Mouse (Mus musculus) CH12F3 (cell line): ENCODE measurements around the gene Gm7075.
"Not testable (repeated sequence)": the region's sequence is repeated elsewhere in the genome, so short reads cannot be mapped to it uniquely, and the experiment has no call there.

Experiments
- in situ Hi-C: fragments of 300-500 bp; cut with MboI; formaldehyde crosslinking; loops from 2 replicates; pipeline ENCODE4 v1.14.3; 2020; ENCODE audit warnings: low sequenced_read_pairs

Gm7075 gene

DNA sequence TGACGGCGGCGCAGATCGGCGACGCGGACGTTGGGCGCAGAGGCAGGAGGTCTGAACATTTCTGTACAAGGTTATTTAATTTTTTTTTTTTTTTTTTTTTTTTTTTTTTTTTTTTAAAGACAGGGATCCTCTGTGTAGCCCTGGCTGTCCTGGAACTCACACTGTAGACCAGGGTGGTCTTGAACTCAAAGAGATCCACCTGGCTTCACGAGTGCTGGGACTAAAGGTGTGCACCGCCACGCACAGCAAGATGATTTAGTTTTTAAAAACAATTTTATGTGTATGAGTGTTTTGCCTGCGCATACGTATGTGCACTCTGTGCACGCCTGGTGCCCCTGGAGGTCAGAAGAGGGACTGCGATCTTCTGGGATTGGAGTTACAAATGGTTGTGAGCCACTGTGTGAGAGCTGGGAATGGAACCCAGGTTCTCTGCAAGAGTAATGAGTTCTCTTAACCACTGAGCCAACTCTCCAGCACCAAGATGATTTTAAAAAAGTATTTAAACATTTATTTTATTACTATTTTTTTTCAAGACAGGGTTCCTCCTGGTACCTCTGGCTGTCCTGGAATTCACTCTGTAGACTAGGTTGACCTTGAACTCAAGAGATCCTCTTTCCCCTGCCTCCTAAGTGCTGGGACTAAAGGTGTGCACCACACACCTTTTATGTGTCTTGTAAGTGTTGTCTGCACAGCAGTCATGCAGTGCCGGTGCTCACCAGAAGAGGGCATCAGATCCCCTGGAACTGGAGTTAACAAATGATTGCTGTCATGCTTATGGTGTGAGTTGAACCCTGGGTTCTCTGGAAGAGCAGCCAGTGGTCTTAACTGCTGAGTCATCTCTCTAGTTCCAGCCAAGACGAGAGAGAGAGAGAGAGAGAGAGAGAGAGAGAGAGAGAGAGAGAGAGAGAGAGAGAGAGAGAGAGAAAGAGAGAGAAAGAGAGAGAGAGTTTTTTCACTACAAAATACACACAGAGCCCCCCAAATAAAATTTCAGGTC lies at the start of gene Gm7075:
Gm7075 (minus strand) TSS at position 51 of the 997 bp plus-strand sequence.
- in situ Hi-C loops: no loop called here

DNA sequence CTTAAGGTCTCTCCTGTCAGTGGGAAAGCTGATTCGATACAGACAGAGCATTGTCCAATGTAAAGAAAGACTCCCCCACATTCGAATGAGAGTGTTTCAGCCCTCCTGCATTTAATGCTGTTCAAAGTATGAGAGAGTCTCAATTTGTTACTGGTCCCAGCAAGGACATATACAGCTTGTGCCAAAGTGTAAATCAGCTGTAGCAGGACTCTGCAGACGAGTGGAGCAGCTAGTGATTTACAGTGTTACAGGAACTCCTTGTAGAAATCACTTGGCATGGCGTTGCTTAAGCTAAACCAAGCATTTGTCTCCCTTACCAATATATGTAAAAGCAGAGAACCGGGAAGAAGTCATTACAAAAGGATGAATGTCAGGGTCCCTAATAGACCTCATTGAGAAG lies 39.3 kb upstream of the Gm7075 start:
- in situ Hi-C loops: no loop called here

DNA sequence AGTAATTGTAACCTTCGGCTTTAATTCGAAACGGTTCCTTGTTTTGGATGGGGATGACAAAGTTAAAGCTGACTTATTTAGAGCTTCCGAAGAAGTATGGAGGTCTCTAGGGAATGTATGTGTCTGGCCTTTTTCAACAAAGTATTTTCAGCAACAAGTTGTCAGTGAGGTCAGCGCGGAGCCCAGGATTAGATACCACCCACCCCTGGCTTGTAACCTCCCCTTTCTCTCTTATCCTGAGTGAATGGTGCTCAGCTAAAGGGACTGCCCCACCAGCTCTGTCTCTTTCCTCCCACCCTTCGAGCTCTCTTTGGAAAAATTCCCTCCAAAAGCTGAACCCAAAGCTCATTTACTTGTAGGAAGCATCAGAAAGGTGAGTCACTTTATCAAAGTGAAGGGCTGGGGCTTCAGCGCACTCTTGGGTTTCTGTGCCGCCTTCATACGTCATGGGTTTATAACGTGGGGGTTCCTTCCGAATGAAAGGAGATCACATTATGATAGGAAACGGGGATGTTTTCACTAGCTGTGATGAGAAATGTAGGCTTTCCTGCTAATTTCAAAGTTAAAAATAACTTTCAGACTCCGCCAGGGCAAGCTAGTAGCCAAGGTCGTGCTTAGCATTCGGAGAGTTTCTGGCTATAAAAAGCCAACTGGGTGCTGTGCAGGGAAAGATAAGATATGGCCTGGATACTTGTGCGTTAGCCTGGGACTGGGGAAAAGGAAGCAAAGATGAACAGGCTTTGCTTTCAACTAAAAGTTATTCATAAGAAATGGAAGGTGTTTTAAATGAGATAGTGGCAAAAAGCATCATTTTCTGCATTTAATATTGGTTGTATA lies 35.9 kb upstream of the Gm7075 start:
- in situ Hi-C loops: no loop called here

DNA sequence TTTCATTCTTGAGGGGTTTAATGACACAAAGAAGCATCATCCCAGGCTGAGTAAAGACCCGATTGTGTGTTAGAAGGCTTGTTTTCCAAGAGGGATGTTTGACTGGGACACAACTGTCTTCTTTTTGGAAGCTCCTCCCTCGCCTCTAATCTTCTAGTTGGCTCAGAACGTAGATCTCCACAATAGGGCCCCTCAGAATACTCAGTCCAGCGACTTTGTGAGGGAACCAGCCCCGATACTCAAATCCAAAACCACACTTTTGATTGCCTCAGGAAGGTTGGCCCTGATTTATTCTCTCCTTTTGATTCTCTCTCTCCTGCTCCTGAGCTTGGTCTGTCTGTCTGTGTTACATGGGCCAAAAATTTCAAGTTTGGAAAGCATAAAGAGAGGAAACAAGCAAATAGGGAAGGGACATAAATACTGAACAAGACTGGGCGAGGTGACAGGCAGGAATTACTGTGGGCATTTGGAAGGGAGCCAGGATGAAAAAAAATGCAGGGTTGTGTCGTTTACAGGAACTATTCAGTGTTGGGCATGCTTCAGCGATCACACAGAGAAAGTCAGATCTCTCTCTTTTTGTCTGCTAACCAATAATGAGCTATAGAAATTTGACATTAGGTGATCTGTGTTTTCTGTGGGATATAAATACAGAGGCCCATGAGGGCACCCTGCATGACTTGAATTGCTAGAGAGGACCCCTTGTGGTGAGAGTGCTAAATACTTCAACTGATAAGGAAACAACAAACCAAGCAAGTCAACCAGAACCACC lies 33.7 kb upstream of the Gm7075 start:
- in situ Hi-C loops: no loop called here

DNA sequence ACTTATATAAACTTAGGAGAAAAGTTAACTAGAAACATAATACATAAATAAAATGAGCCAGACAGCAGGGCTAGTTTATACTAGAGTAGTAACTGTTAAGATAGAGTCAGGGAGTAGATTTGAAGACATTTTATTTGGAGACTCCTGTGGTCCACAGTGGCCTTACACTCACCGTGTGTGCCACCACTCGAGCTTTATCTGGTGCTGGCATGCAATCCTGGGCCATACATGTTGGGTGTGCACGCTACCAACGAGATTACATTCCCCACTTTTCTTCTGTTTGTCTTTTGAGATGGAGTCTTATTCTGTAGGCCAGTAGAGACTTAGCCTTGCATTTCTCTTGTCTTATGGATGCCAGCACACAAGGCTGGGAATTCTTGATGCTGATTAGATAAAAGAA lies 32.3 kb upstream of the Gm7075 start:
- in situ Hi-C loops: no loop called here

DNA sequence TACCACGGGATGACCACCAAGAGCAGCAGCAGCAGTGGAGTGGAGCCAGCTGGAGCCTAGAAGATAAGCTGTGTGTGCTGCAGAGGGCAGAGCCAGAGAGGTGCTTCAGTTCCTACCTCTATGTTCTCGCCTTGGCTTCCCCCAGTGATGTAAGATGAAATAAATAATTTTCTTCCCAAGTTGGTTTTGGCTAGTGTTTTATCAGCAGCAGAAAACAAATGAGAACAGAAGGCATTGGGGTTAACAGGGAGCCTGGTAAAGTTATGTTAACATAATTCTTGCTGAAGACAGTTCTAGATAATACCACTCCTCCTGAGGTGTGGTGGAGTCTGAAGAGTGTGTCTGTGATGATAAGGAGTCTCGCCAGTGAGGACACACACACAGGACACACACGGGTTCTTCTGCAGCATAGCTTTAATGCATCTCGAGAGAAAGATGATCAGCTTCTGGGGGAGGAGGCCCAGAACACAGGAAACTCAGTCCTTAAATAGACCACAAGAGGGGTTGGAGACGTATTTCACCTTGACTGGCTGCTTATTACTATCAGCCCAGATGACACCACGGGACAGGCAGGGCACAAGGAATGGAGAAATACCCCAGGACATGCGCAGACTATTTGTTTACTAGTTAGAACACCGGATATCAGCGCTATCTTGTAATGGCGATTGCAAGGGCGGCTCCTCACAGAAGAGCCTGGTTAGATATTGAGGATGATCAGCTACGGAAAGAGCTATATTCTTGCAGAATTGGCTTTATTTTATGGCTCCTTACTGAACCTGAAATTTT lies 23.2 kb upstream of the Gm7075 start:
- in situ Hi-C loops: not testable (repeated sequence)

DNA sequence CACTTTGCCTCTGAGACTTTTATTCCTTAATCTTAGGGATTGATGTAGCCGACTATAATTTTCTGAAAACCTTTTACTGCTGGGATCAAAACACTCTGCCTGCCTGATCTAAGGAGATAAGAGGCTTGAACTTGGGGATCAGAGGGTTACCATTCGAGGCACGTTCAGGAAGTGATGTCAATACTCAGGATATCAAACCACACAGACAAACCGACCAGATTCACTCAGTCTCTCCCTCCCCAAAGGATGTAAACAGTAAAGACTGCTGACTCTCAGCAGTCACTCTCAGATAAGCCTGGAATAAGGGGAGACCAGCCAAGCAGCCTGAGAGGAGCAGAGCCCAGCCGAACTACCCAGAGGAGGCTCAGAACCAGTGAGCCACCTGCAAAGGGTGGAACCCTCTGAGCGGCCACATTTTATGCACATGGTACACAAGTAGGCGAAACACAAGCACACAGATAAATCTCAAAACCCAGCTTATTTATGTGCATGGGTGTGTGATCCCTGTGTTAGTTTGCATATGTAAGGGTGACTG lies 18.2 kb upstream of the Gm7075 start:
- in situ Hi-C loops: no loop called here

DNA sequence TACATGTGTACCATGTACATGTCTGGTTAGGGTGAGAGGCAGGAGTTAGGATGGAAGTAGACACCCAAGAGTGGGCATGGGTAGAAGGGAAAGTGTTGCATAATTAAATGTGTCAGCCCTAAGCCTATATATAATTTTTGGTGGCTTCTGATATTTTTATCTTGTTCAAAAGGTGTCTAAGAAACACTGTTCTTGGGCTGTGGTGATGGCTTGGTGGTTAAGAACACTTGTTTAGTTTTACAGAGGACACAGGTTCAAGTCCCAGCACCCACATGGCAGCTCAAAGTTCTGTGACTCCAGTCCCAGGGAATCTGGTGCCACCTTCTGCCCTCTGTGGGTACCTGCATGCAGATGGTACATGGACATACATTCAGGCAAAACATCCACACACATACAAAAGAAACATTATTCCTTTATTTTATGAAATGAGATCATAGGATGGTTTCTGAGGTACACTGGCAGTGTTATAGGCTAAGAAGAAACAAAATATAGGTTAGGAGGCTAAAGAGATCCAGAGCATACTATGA lies 17.2 kb upstream of the Gm7075 start:
- in situ Hi-C loops: no loop called here

DNA sequence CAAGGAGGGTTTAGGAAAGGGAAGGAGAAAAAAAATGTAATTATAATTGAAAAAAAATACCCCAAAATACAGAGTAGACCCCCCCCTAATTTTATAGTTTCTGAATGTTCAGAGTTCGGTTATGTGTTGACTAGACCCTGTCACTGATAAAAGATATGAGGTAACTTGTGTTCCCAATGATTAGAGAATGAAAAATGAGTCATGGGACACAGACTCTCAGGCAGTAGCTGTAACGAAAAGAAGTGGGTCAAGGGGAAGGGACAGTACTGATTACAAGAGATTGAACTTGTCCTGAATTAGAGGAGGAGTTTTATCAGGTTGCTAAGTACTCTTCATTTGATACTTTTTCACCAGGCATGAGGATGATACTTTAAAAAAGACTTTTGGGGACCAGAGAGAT lies 11.3 kb upstream of the Gm7075 start:
- in situ Hi-C loops: no loop called here

DNA sequence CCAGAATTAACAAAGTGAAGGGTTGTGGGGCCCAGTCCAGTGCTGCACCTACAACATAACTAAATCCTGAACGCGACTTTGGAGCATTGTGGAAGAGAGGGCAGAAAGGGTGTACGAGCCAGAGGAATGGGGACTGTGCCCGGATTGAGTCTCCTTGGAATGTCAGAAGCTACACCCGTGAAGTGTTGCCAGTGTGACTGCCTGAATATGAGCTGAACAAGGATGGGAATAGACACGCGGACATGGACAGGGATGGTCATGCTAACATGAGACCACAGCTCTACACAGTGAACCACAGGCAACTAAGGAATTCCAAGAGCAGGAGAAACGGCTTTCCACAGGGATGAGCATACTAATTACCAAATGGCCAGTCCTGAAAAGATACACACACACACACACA lies 10.5 kb upstream of the Gm7075 start:
- in situ Hi-C loops: no loop called here

DNA sequence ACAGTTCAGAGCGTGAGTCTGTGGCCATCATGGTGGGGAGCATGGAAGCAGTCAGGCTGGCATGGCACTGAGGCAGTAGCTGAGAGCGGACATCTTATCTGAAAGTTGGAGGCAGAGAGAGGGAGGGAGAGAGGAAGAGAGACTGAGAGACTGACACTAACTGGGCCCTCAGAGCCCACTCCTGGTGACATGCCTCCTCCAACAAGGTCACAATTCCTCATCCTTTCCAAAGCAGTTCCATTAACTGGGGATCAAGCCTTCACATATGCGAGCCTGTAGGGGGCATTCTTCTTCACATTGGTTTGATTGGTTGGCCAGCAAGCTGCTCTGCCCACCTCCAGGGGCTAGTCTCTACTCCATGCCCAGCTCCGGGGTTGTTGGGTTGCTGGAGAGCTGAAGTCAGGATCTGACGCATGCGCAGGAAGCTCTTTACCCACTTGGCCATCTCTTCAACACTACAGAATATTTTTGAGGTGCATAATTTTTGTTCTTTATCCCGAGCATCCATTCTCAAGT lies 9.7 kb upstream of the Gm7075 start:
- in situ Hi-C loops: no loop called here

DNA sequence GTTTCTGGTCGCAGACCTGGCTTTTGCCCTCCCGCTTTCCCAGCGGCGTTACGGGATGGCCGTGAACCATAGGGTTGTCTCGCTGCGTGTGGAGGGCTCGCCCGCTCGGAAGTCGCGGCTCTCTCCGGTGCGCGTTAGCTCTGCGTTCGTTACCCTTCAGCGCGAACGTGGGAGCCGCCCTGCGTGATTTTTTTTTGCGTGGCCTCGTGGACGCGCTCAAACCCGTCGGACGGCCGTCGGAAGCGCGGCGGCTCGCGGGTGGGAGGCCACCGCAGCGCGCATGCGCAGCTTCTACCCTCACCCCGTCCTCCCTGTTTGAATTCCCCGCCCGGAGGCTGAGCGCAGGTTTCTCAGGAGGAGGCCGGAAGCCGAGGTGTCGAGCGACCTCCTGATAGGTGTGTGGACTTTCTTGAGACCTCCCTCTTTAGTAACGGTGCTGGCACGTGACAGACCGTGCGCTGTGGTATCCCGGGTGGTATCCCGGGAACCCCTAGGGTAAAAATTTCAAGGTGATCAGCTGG lies 8.3 kb upstream of the Gm7075 start, which contains the start of gene Ctnna3:
Ctnna3 (plus strand) TSS at position 314 of the 521 bp plus-strand sequence.
- in situ Hi-C loops: no loop called here

DNA sequence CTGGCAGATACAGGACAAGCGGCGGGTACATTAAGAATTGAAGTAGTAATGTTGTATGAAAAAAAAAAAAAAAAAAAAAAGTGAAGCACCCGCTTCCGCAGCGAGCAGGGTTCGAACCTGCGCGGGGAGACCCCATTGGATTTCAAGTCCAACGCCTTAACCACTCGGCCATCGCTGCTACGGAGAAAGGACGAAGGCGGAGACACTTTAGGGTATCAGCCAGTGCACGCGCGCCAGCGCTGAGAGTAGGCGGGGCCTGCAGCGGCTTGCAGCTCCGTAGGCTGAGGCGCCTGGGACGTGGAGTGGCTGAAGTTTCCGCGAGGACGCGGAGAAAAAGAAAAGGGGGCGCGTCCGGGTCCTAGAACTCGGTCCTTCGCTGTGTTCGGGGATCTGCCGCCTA lies 7.8 kb upstream of the Gm7075 start:
- in situ Hi-C loops: no loop called here

DNA sequence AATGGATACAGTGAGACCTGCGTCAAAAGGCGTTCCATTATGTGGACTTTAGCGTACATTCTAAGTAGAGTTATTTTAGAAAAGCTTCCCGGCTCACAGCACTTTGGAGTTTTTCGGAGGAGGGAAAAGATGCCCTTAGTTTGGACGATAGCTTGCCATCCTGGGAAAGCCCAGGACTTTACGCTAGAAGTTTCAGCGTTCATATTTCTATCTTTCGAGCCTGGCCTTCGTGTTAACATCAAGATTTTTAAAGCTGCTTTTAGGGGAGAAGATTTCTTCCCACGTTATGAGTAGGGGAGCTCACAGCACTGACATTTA lies 7.4 kb upstream of the Gm7075 start:
- in situ Hi-C loops: no loop called here

DNA sequence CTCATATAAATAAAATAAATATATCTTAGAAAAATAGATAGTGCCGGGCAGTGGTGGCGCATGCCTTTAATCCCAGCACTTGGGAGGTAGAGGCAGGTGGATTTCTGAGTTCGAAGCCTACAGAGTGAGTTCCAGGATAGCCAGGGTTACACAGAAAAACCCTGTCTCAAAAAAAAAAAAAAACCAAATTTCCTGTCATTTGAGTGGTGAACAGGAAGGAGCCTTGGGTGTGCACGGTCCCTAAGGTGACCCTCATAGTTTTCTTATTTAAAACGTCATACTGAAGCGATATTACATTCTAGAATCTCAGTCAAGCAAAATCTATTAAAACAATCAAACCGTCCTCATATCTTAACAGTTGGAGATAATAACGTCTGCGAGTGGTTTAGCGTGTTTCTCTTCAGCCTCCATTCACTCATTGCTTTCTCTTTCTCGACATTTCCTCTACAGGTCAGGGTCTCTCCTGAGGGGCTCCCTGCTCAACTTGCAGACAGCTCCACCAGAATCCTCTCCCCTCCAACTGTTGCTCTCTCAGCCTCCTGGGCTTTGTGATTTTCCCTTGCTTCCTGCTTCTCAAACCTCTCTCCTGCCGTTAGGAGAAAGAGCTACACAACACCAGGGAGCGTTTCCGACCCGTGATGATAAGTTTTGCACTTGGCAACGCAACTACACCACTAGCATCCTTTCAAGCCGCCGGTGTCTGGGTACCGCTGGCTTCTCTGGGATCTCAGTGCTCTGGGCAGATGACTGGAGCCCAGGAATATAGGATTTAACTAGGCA lies 6.8 kb upstream of the Gm7075 start:
- in situ Hi-C loops: no loop called here

DNA sequence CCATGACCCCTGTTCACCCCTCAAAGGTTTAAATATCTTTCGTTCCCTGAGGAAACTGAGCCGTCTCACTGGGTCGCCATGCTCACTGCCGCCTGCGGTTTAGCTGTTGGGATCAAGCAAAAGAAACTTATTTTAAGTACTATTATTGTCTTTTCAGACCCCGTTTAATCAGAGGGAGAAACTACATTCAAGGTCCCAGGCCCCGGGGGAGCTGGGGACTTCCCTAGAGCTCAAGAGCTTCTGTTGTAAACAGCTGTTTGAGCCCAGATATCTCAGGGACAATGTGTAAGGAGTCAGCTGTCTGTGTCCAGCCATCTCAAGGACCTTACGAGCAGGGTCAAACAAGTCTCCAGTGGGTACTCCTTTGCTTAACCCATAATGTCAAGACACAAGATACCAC lies 5.6 kb upstream of the Gm7075 start:
- in situ Hi-C loops: no loop called here

DNA sequence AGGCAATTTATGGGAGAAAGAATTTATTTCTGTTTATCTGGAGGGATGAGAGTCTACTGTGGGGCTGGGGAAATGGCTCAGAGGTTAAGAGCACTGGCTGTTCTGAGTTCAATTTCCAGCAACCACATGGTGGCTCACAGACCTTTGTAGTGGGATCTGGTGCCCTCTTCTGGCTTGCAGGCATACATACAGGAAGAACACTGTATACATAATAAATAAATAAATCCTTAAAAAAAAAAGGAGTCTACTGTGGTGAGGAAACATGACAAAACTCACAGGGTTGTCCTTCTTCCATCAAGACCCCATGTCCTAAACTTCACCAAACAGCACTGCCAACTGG lies 2.9 kb upstream of the Gm7075 start:
- in situ Hi-C loops: no loop called here

DNA sequence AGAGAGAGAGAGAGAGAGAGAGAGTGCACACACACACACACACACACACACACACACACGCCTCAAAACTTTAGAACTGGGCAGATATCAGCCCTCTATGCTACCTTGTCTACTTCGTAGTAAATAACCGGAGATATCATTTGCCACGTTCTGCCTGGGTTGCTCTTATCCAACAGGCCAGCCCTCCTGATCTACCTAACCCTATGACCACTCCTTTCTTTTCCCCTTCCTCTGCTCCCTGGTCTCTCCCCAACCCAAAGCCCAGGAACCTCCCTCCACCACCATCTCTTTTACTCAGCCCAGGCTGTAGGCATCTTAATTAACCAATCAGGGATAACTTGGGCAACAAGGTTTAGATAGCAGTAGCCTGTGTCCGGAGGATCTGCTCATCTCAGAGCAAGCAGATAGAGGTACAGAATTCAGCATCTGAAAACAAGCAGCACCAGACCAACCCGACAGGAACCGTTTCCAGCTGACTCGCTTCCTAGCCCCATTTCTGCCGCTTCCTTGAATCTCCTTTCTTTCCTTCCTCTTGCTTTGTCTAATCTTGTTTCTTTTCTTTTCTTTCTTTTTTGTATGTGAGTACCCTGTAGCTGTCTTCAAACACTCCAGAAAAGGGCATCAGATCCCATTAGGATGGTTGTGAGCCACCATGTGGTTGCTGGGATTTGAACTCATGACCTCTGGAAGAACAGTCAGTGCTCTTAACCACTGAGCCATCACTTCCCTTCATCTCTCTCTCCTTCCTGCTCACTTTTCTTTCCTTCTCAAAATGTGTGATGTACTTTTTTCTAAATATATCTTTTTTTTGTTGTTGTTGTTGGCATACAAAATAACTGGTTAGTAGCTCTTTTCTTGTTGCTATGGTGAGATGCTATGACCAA lies 2.2 kb upstream of the Gm7075 start:
- in situ Hi-C loops: no loop called here
